Mouse (Mus musculus): ENCODE measurements around the gene Rab23. TPM values are rescaled to one million over a fixed set of nuclear protein-coding genes. Genes with fewer than 3 reads are reported as not detected.
A peak's percentile ranks its signal among the peaks of the same experiment; 100 is the strongest.
"Not testable (repeated sequence)": the region's sequence is repeated elsewhere in the genome, so short reads cannot be mapped to it uniquely, and the experiment has no call there.

Gene Rab23
- polyA plus RNA-seq, 1 experiment: 12.0 TPM

- Histone ChIP-seq H3K36me3 (ENCODE audit: control insufficient read depth, insufficient read depth, low read length) (no peaks in the 10 kb centered on the region; the same call in 1 of the 2 replicates), H3K27ac (ENCODE audit: control insufficient read depth, insufficient read depth, low read depth, low read length) (no peak overlapping the region), H3K27me3 (ENCODE audit: control insufficient read depth, insufficient read depth, low read length) (no peaks in the 10 kb centered on the region), H3K4me1 (ENCODE audit: control insufficient read depth, insufficient read depth, low read length) (no peaks in the 10 kb centered on the region; the same call in 1 of the 2 replicates), H3K4me3 (ENCODE audit: control insufficient read depth, low read depth, low read length) (no peak overlapping the region)
- no peak for TF ChIP-seq POLR2A (IDR thresholded peaks at IDR 0.05; ENCODE audit: control insufficient read depth, low read depth, low read length)
- no peak for TF ChIP-seq CTCF (IDR thresholded peaks at IDR 0.05; ENCODE audit: control insufficient read depth, insufficient read depth, insufficient replicate concordance, low read depth, low read length)
These were observed 26.2 kb downstream of the Rab23 start for GRCm38 (mm10) chr1:33745901-33746300.

GRCm38 (mm10) chr1:33749109-33749508, 29.4 kb downstream of the Rab23 start:
- Histone ChIP-seq H3K27me3 (ENCODE audit: control insufficient read depth, insufficient read depth, low read length) (no peaks in the 10 kb centered on the region), H3K27ac (ENCODE audit: control insufficient read depth, insufficient read depth, low read depth, low read length) (no peak overlapping the region), H3K4me3 (ENCODE audit: control insufficient read depth, low read depth, low read length) (no peak overlapping the region), H3K36me3 (ENCODE audit: control insufficient read depth, insufficient read depth, low read length) (no peaks in the 10 kb centered on the region), H3K4me1 (ENCODE audit: control insufficient read depth, insufficient read depth, low read length) (no peaks in the 10 kb centered on the region; the same call in 1 of the 2 replicates)
- TF ChIP-seq POLR2A (IDR thresholded peaks at IDR 0.05; ENCODE audit: control insufficient read depth, low read depth, low read length): no peak
- TF ChIP-seq CTCF (IDR thresholded peaks at IDR 0.05; ENCODE audit: control insufficient read depth, insufficient read depth, insufficient replicate concordance, low read depth, low read length): peak; percentile 11; the same call in 1 of the 2 replicates

- H3K4me3 ChIP-seq (ENCODE audit: control insufficient read depth, low read depth, low read length); H3K4me1 ChIP-seq (ENCODE audit: control insufficient read depth, insufficient read depth, low read length); H3K36me3 ChIP-seq (ENCODE audit: control insufficient read depth, insufficient read depth, low read length); H3K27me3 ChIP-seq (ENCODE audit: control insufficient read depth, insufficient read depth, low read length); H3K27ac ChIP-seq (ENCODE audit: control insufficient read depth, insufficient read depth, low read depth, low read length): not testable (repeated sequence)
These were observed 30.0 kb downstream of the Rab23 start for GRCm38 (mm10) chr1:33749709-33750108.

GRCm38 (mm10) chr1:33751283-33751682, 31.6 kb downstream of the Rab23 start:
- no peaks in the 10 kb centered on the region for H3K36me3 ChIP-seq (ENCODE audit: control insufficient read depth, insufficient read depth, low read length)

GRCm38 (mm10) chr1:33754089-33754488, 34.4 kb downstream of the Rab23 start:
- no peak for TF ChIP-seq POLR2A (IDR thresholded peaks at IDR 0.05; ENCODE audit: control insufficient read depth, low read depth, low read length)
- no peak for TF ChIP-seq CTCF (IDR thresholded peaks at IDR 0.05; ENCODE audit: control insufficient read depth, insufficient read depth, insufficient replicate concordance, low read depth, low read length)

More at GRCm38 (mm10) chr1:33751283-33751682, 31.6 kb downstream of the Rab23 start:
- Histone ChIP-seq H3K4me1 (ENCODE audit: control insufficient read depth, insufficient read depth, low read length) (peaks cover 2% of the 10 kb centered on the region), H3K4me3 (ENCODE audit: control insufficient read depth, low read depth, low read length) (no peak overlapping the region), H3K27me3 (ENCODE audit: control insufficient read depth, insufficient read depth, low read length) (no peaks in the 10 kb centered on the region), H3K27ac (ENCODE audit: control insufficient read depth, insufficient read depth, low read depth, low read length) (no peak overlapping the region)
- no peak for TF ChIP-seq POLR2A (IDR thresholded peaks at IDR 0.05; ENCODE audit: control insufficient read depth, low read depth, low read length)
- TF ChIP-seq CTCF (IDR thresholded peaks at IDR 0.05; ENCODE audit: control insufficient read depth, insufficient read depth, insufficient replicate concordance, low read depth, low read length): no peak

GRCm38 (mm10) chr1:33754965-33755735, 35.5 kb downstream of the Rab23 start:
- H3K4me1 ChIP-seq (ENCODE audit: control insufficient read depth, insufficient read depth, low read length): peaks cover 13% of the 10 kb centered on the region
- no peak for TF ChIP-seq POLR2A (IDR thresholded peaks at IDR 0.05; ENCODE audit: control insufficient read depth, low read depth, low read length)
- TF ChIP-seq CTCF (IDR thresholded peaks at IDR 0.05; ENCODE audit: control insufficient read depth, insufficient read depth, insufficient replicate concordance, low read depth, low read length): no peak
- H3K27me3 ChIP-seq (ENCODE audit: control insufficient read depth, insufficient read depth, low read length): no peaks in the 10 kb centered on the region
- H3K27ac ChIP-seq (ENCODE audit: control insufficient read depth, insufficient read depth, low read depth, low read length): no peak overlapping the region
- H3K4me3 ChIP-seq (ENCODE audit: control insufficient read depth, low read depth, low read length): no peak overlapping the region
- no peaks in the 10 kb centered on the region for H3K36me3 ChIP-seq (ENCODE audit: control insufficient read depth, insufficient read depth, low read length)

More at GRCm38 (mm10) chr1:33754089-33754488, 34.4 kb downstream of the Rab23 start:
- Histone ChIP-seq H3K27me3 (ENCODE audit: control insufficient read depth, insufficient read depth, low read length) (no peaks in the 10 kb centered on the region), H3K36me3 (ENCODE audit: control insufficient read depth, insufficient read depth, low read length) (no peaks in the 10 kb centered on the region), H3K4me3 (ENCODE audit: control insufficient read depth, low read depth, low read length) (no peak overlapping the region), H3K27ac (ENCODE audit: control insufficient read depth, insufficient read depth, low read depth, low read length) (no peak overlapping the region), H3K4me1 (ENCODE audit: control insufficient read depth, insufficient read depth, low read length) (peaks cover 13% of the 10 kb centered on the region)

- H3K27ac ChIP-seq (ENCODE audit: control insufficient read depth, insufficient read depth, low read depth, low read length): peak overlapping the region; percentile 29; the same call in 1 of the 2 replicates
- TF ChIP-seq CTCF (IDR thresholded peaks at IDR 0.05; ENCODE audit: control insufficient read depth, insufficient read depth, insufficient replicate concordance, low read depth, low read length): no peak
- no peak for TF ChIP-seq POLR2A (IDR thresholded peaks at IDR 0.05; ENCODE audit: control insufficient read depth, low read depth, low read length)
- no peak overlapping the region for H3K4me3 ChIP-seq (ENCODE audit: control insufficient read depth, low read depth, low read length)
These were observed 36.1 kb downstream of the Rab23 start for GRCm38 (mm10) chr1:33755799-33756198.

More at GRCm38 (mm10) chr1:33755799-33756198, 36.1 kb downstream of the Rab23 start:
- H3K27me3 ChIP-seq (ENCODE audit: control insufficient read depth, insufficient read depth, low read length): no peaks in the 10 kb centered on the region
- peaks cover 13% of the 10 kb centered on the region for H3K4me1 ChIP-seq (ENCODE audit: control insufficient read depth, insufficient read depth, low read length)
- no peaks in the 10 kb centered on the region for H3K36me3 ChIP-seq (ENCODE audit: control insufficient read depth, insufficient read depth, low read length)
